Mouse (Mus musculus) bone marrow, adult 2 months (tissue): Measurements from ENCODE around the gene Tmem50a. TPM values are rescaled to one million over a fixed set of nuclear protein-coding genes. Genes with fewer than 3 reads are reported as not detected.
A peak's percentile ranks its signal among the peaks of the same experiment; 100 is the strongest.

Experiments
- H3K27ac ChIP-seq: fragments of 200-500 bp; 2 replicates; pipeline ENCODE4 v1.5.1; 2012; ENCODE audit warnings: low read depth, mild to moderate bottlenecking, control low read depth, inconsistent platforms, low read length; ENCODE audit not compliant: control insufficient read depth, poor library complexity, insufficient read depth
- H3K4me1 ChIP-seq: fragments of 200-500 bp; 2 replicates; pipeline ENCODE4 v1.6.1; 2011; ENCODE audit warnings: low read length; ENCODE audit not compliant: control insufficient read depth, insufficient read depth
- H3K4me3 ChIP-seq: fragments of 200-500 bp; replicated peaks from 2 replicates; pipeline ENCODE3; 2011; ENCODE audit warnings: mild to moderate bottlenecking, low read depth, low read length, control low read depth; ENCODE audit not compliant: control insufficient read depth
- CTCF ChIP-seq: fragments of 200-500 bp; IDR thresholded peaks from 2 replicates; pipeline ENCODE4 v1.5.1; 2011; ENCODE audit warnings: low read length, control low read depth; ENCODE audit not compliant: control insufficient read depth, insufficient read depth
- POLR2A ChIP-seq: fragments of 200-500 bp; IDR thresholded peaks from 2 replicates; pipeline ENCODE4 v1.6.1; 2011; ENCODE audit warnings: low read depth, mild to moderate bottlenecking, control low read depth, low read length, borderline replicate concordance; ENCODE audit not compliant: control insufficient read depth
- WGBS: fragments of 180-500 bp; shearing (Covaris S2); methylation state at CpG from one replicate; pipeline ENCODE4 v1.1.7; 2018; 5-methylcytosine and 5-hydroxymethylcytosine counted together
- polyA plus RNA-seq: library from polyadenylated mRNA; stranded (reverse); fragments of >200 nt; gene quantifications from 2 replicates; pipeline ENCODE4 v1.2.4, GENCODE M21; 2011; ENCODE audit warnings: low replicate concordance; ENCODE audit not compliant: missing spikeins, insufficient read depth, insufficient read length

Gene Tmem50a
- polyA plus RNA-seq, 1 experiment = 127 TPM

GRCm38 (mm10) chr4:134865789-134866188, 49.0 kb downstream of the Tmem50a start:
- Histone ChIP-seq H3K4me1 (peaks cover 1% of the 10 kb centered on the region; the same call in 1 of the 2 replicates), H3K4me3 (peak overlapping the region; percentile 84), H3K27ac (peak overlapping the region; percentile 46)
- WGBS = 61% methylated on average over 5 of the region's 5 CpGs
- no peak for TF ChIP-seq CTCF

DNA sequence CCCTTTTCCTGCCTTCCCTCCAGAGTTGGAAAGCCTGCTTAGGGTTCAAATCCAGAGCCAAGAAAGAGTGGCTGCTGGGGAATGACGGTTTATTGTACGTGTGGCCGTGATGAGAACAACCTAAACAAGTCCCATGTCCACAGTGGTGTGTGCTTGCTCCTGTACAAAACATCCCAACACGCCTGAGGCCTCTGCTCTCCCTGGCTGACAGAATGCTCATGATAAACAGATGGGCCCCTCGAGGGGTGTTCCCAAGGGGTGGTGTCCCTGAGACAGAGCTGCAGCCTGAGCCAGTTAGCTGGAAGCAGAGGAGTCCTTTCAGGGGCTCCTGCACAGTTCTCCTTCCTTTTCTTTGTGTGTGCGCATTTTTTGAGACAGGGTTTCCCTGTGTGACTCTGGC, 49.5 kb downstream of the Tmem50a start:
- peaks cover 1% of the 10 kb centered on the region; the same call in 1 of the 2 replicates for H3K4me1 ChIP-seq
- 49% methylated on average over 6 of the region's 6 CpGs for WGBS
- H3K4me3 ChIP-seq = peak overlapping the region; percentile 84
- peak overlapping the region; percentile 46 for H3K27ac ChIP-seq
- peak; percentile 67 for TF ChIP-seq POLR2A
- TF ChIP-seq CTCF = no peak

- Histone ChIP-seq H3K4me1 (peaks cover 1% of the 10 kb centered on the region; the same call in 1 of the 2 replicates), H3K4me3 (peak within 1 kb of the TSS; percentile 84), H3K27ac (peak within 1 kb of the TSS; percentile 46)
- TF ChIP-seq CTCF = no peak
- peak; percentile 92 for TF ChIP-seq POLR2A
- WGBS = 62% methylated on average over 14 of the region's 14 CpGs
These were observed 50.7 kb downstream of the Tmem50a start, which contains the start of gene Rhd for GRCm38 (mm10) chr4:134863937-134864729. Gene Rhd (plus strand): TSS chr4:134864536.

DNA sequence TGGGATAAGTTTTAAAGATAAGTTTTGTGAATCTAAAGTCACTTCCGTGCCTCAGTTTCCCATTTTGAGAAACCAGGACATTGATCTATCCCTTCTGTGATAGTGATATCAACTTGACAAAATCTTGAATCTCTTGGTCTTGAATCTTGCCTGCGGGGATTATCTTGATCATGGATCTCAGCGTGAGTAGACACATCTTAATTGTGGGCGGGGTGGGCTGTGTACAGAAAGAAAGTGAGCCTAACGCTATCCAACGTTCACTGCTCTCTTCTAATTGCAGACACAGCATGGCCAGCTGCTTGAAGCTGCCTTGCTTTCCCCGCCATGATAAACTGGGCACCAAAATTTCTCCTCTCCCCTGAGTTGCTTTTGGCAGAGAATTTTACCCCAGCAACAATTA, 51.8 kb downstream of the Tmem50a start:
- Histone ChIP-seq H3K4me1 (peaks cover 1% of the 10 kb centered on the region; the same call in 1 of the 2 replicates), H3K27ac (no peak overlapping the region), H3K4me3 (peak overlapping the region; percentile 42)
- WGBS = 77% methylated on average over 7 of the region's 7 CpGs
- TF ChIP-seq POLR2A = no peak

DNA sequence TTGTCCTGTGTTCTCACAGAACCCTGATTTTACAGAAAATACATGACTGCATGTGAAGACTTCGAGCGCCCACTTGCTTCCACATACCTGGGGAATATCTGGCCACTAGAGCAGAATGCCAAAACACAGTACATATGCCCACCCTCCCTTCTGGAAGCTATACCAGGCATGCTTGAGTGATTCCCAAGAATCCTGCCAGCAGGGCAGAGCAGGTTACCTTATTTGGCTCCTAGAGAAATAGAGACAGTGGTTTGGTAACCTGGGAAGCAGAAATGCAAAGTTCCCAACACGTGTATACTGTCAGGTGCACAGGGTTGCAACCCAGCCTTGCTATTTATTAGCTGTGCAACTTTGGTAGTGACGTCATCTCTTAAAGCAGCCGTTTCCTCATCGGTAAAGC, 52.9 kb downstream of the Tmem50a start:
- WGBS = 73% methylated on average over 6 of the region's 6 CpGs
- TF ChIP-seq CTCF (no peak), POLR2A (no peak)
- Histone ChIP-seq H3K4me1 (peaks cover 1% of the 10 kb centered on the region; the same call in 1 of the 2 replicates), H3K27ac (no peak overlapping the region), H3K4me3 (no peak overlapping the region)

GRCm38 (mm10) chr4:134858494-134858893, 56.3 kb downstream of the Tmem50a start:
- TF ChIP-seq CTCF (no peak), POLR2A (no peak)
- Histone ChIP-seq H3K27ac (no peak overlapping the region), H3K4me1 (peaks cover 1% of the 10 kb centered on the region; the same call in 1 of the 2 replicates), H3K4me3 (no peak overlapping the region)
- 86% methylated on average over 4 of the region's 4 CpGs for WGBS

- 73% methylated on average over 5 of the region's 5 CpGs for WGBS
- Histone ChIP-seq H3K4me3 (no peak overlapping the region), H3K27ac (no peak overlapping the region), H3K4me1 (no peaks in the 10 kb centered on the region; the same call in 1 of the 2 replicates)
- TF ChIP-seq POLR2A (no peak), CTCF (no peak)
These were observed 58.3 kb downstream of the Tmem50a start for GRCm38 (mm10) chr4:134856501-134856900.

- WGBS = 85% methylated on average over 5 of the region's 5 CpGs
- Histone ChIP-seq H3K4me1 (no peaks in the 10 kb centered on the region; the same call in 1 of the 2 replicates), H3K4me3 (no peak overlapping the region), H3K27ac (no peak overlapping the region)
- TF ChIP-seq POLR2A (no peak), CTCF (no peak)
These were observed 58.8 kb downstream of the Tmem50a start for GRCm38 (mm10) chr4:134856056-134856455.

- no peak for TF ChIP-seq CTCF
- TF ChIP-seq POLR2A = no peak
- WGBS = 81% methylated on average over 3 of the region's 3 CpGs
- Histone ChIP-seq H3K4me1 (no peaks in the 10 kb centered on the region; the same call in 1 of the 2 replicates), H3K27ac (no peak overlapping the region), H3K4me3 (no peak overlapping the region)
These were observed 59.5 kb downstream of the Tmem50a start for GRCm38 (mm10) chr4:134855371-134855770.
